Mouse (Mus musculus): ENCODE measurements around the gene Col19a1. TPM values are rescaled to one million over a fixed set of nuclear protein-coding genes. Genes with fewer than 3 reads are reported as not detected.

Col19a1 gene
- polyA plus RNA-seq, 1 experiment = 0.11 TPM

GRCm38 (mm10) chr1:24471096-24471710, 116.1 kb downstream of the Col19a1 start:
- Histone ChIP-seq H3K27ac (ENCODE audit: control insufficient read depth, insufficient read depth, low read length) (no peak overlapping the region), H3K4me1 (replicated peaks; ENCODE audit: control insufficient read depth, insufficient read depth, low read length) (no peaks in the 10 kb centered on the region), H3K36me3 (ENCODE audit: control insufficient read depth, insufficient read depth, low read length) (no peaks in the 10 kb centered on the region), H3K4me3 (ENCODE audit: control insufficient read depth, insufficient read depth, low read length) (no peak overlapping the region), H3K27me3 (ENCODE audit: control insufficient read depth, insufficient read depth, low read length) (no peaks in the 10 kb centered on the region)
- no peak for DNase-seq
- 89% methylated on average over 7 of the region's 7 CpGs for WGBS
- TF ChIP-seq CTCF (IDR thresholded peaks at IDR 0.05; ENCODE audit: borderline replicate concordance, control insufficient read depth, extremely low read depth, insufficient read depth, low read length, poor library complexity) (no peak), POLR2A (IDR thresholded peaks at IDR 0.05; ENCODE audit: control insufficient read depth, extremely low read depth, insufficient read depth, low read length, poor library complexity) (no peak)

- Histone ChIP-seq H3K36me3 (ENCODE audit: control insufficient read depth, insufficient read depth, low read length) (no peaks in the 10 kb centered on the region), H3K27ac (ENCODE audit: control insufficient read depth, insufficient read depth, low read length) (no peak overlapping the region), H3K27me3 (ENCODE audit: control insufficient read depth, insufficient read depth, low read length) (no peaks in the 10 kb centered on the region), H3K4me3 (ENCODE audit: control insufficient read depth, insufficient read depth, low read length) (no peak overlapping the region), H3K4me1 (replicated peaks; ENCODE audit: control insufficient read depth, insufficient read depth, low read length) (no peaks in the 10 kb centered on the region)
- 93% methylated on average over 5 of the region's 5 CpGs for WGBS
- TF ChIP-seq CTCF (IDR thresholded peaks at IDR 0.05; ENCODE audit: borderline replicate concordance, control insufficient read depth, extremely low read depth, insufficient read depth, low read length, poor library complexity) (no peak), POLR2A (IDR thresholded peaks at IDR 0.05; ENCODE audit: control insufficient read depth, extremely low read depth, insufficient read depth, low read length, poor library complexity) (no peak)
- DNase-seq = no peak
These were observed 116.6 kb downstream of the Col19a1 start for GRCm38 (mm10) chr1:24470633-24471032.

GRCm38 (mm10) chr1:24461305-24461887, 125.9 kb downstream of the Col19a1 start:
- TF ChIP-seq POLR2A (IDR thresholded peaks at IDR 0.05; ENCODE audit: control insufficient read depth, extremely low read depth, insufficient read depth, low read length, poor library complexity) (no peak), CTCF (IDR thresholded peaks at IDR 0.05; ENCODE audit: borderline replicate concordance, control insufficient read depth, extremely low read depth, insufficient read depth, low read length, poor library complexity) (no peak)

GRCm38 (mm10) chr1:24458015-24458414, 129.3 kb downstream of the Col19a1 start:
- Histone ChIP-seq H3K27ac (ENCODE audit: control insufficient read depth, insufficient read depth, low read length) (no peak overlapping the region), H3K4me1 (replicated peaks; ENCODE audit: control insufficient read depth, insufficient read depth, low read length) (no peaks in the 10 kb centered on the region), H3K36me3 (ENCODE audit: control insufficient read depth, insufficient read depth, low read length) (no peaks in the 10 kb centered on the region), H3K27me3 (ENCODE audit: control insufficient read depth, insufficient read depth, low read length) (no peaks in the 10 kb centered on the region), H3K4me3 (ENCODE audit: control insufficient read depth, insufficient read depth, low read length) (no peak overlapping the region)
- WGBS = 87% methylated on average over 2 of the region's 2 CpGs
- DNase-seq = no peak
- TF ChIP-seq CTCF (IDR thresholded peaks at IDR 0.05; ENCODE audit: borderline replicate concordance, control insufficient read depth, extremely low read depth, insufficient read depth, low read length, poor library complexity) (no peak), POLR2A (IDR thresholded peaks at IDR 0.05; ENCODE audit: control insufficient read depth, extremely low read depth, insufficient read depth, low read length, poor library complexity) (no peak)

More at GRCm38 (mm10) chr1:24461305-24461887, 125.9 kb downstream of the Col19a1 start:
- DNase-seq = no peak
- 90% methylated on average over 3 of the region's 3 CpGs for WGBS
- H3K36me3 ChIP-seq (ENCODE audit: control insufficient read depth, insufficient read depth, low read length) = no peaks in the 10 kb centered on the region
- H3K4me3 ChIP-seq (ENCODE audit: control insufficient read depth, insufficient read depth, low read length) = no peak overlapping the region
- no peaks in the 10 kb centered on the region for H3K27me3 ChIP-seq (ENCODE audit: control insufficient read depth, insufficient read depth, low read length)
- H3K4me1 ChIP-seq (replicated peaks; ENCODE audit: control insufficient read depth, insufficient read depth, low read length) = no peaks in the 10 kb centered on the region
- H3K27ac ChIP-seq (ENCODE audit: control insufficient read depth, insufficient read depth, low read length) = no peak overlapping the region

- Histone ChIP-seq H3K27me3 (ENCODE audit: control insufficient read depth, insufficient read depth, low read length) (no peaks in the 10 kb centered on the region), H3K4me1 (replicated peaks; ENCODE audit: control insufficient read depth, insufficient read depth, low read length) (no peaks in the 10 kb centered on the region), H3K4me3 (ENCODE audit: control insufficient read depth, insufficient read depth, low read length) (no peak overlapping the region), H3K27ac (ENCODE audit: control insufficient read depth, insufficient read depth, low read length) (no peak overlapping the region), H3K36me3 (ENCODE audit: control insufficient read depth, insufficient read depth, low read length) (no peaks in the 10 kb centered on the region)
- WGBS = 81% methylated on average over 10 of the region's 10 CpGs
- no peak for DNase-seq
- TF ChIP-seq POLR2A (IDR thresholded peaks at IDR 0.05; ENCODE audit: control insufficient read depth, extremely low read depth, insufficient read depth, low read length, poor library complexity) (no peak), CTCF (IDR thresholded peaks at IDR 0.05; ENCODE audit: borderline replicate concordance, control insufficient read depth, extremely low read depth, insufficient read depth, low read length, poor library complexity) (no peak)
These were observed 134.6 kb downstream of the Col19a1 start for GRCm38 (mm10) chr1:24452572-24453269.

GRCm38 (mm10) chr1:24452159-24452558, 135.1 kb downstream of the Col19a1 start:
- no peaks in the 10 kb centered on the region for H3K27me3 ChIP-seq (ENCODE audit: control insufficient read depth, insufficient read depth, low read length)
- H3K36me3 ChIP-seq (ENCODE audit: control insufficient read depth, insufficient read depth, low read length) = no peaks in the 10 kb centered on the region
- H3K4me1 ChIP-seq (replicated peaks; ENCODE audit: control insufficient read depth, insufficient read depth, low read length) = no peaks in the 10 kb centered on the region
- 88% methylated on average over 7 of the region's 7 CpGs for WGBS
- TF ChIP-seq CTCF (IDR thresholded peaks at IDR 0.05; ENCODE audit: borderline replicate concordance, control insufficient read depth, extremely low read depth, insufficient read depth, low read length, poor library complexity) (no peak), POLR2A (IDR thresholded peaks at IDR 0.05; ENCODE audit: control insufficient read depth, extremely low read depth, insufficient read depth, low read length, poor library complexity) (no peak)
- no peak overlapping the region for H3K4me3 ChIP-seq (ENCODE audit: control insufficient read depth, insufficient read depth, low read length)
- H3K27ac ChIP-seq (ENCODE audit: control insufficient read depth, insufficient read depth, low read length) = no peak overlapping the region
- no peak for DNase-seq

All from thymus, adult 2 months (tissue).